Mouse (Mus musculus) lung, embryonic 14.5 days (tissue): ENCODE measurements around the gene Cdk6. TPM values are rescaled to one million over a fixed set of nuclear protein-coding genes. Genes with fewer than 3 reads are reported as not detected.

Experiments used
- ATAC-seq: fragments of 200-750 bp; cut with Nextera tagmentation; 2 replicates; pipeline ENCODE4 v1.8.0; 2017; ENCODE audit warnings: mild to moderate bottlenecking, moderate TSS enrichment, moderate library complexity; ENCODE audit not compliant: insufficient read depth
- DNase-seq: peaks from one replicate; pipeline ENCODE4 v3.0.0-alpha.2; 2015
- H3K27ac ChIP-seq: fragments of 300-500 bp; sonication (generic); 2 replicates; pipeline ENCODE4 v1.5.1; 2014; ENCODE audit warnings: low read depth, mild to moderate bottlenecking, moderate library complexity
- H3K27me3 ChIP-seq: fragments of 300-500 bp; sonication (generic); 2 replicates; pipeline ENCODE4 v1.6.1; 2014; ENCODE audit warnings: low read length, control low read depth; ENCODE audit not compliant: insufficient read depth
- H3K36me3 ChIP-seq: fragments of 300-500 bp; sonication (generic); 2 replicates; pipeline ENCODE4 v1.6.1; 2014; ENCODE audit warnings: control low read depth; ENCODE audit not compliant: insufficient read depth
- H3K4me1 ChIP-seq: fragments of 300-500 bp; sonication (generic); 2 replicates; pipeline ENCODE4 v1.6.1; 2014; ENCODE audit warnings: antibody characterized with exemption, control low read depth; ENCODE audit not compliant: insufficient read depth
- H3K4me2 ChIP-seq: fragments of 300-500 bp; sonication (generic); 2 replicates; pipeline ENCODE4 v1.6.1; 2014; ENCODE audit warnings: mild to moderate bottlenecking
- H3K4me3 ChIP-seq: fragments of 300-500 bp; sonication (generic); 2 replicates; pipeline ENCODE4 v1.5.1; 2014; ENCODE audit warnings: low read depth, low read length
- H3K9ac ChIP-seq: fragments of 300-500 bp; sonication (generic); 2 replicates; pipeline ENCODE4 v1.6.1; 2014
- H3K9me3 ChIP-seq: fragments of 300-500 bp; sonication (generic); 2 replicates; pipeline ENCODE4 v1.6.1; 2016; ENCODE audit warnings: low read depth, low read length, control low read depth
- CTCF ChIP-seq: IDR thresholded peaks from 2 replicates; pipeline ENCODE4 v1.5.1; 2016; ENCODE audit warnings: antibody characterized with exemption, low read depth
- WGBS: fragments of 180-500 bp; shearing (Covaris S2); extraction: QIAGEN DNeasy Blood & Tissue Kit; methylation state at CpG from one replicate; pipeline ENCODE4 v1.1.7; 2014; 5-methylcytosine and 5-hydroxymethylcytosine counted together
- polyA plus RNA-seq: library from polyadenylated mRNA; unstranded; fragments of >200 nt; fragmentation: Nextera tagmentation; extraction: Ambion mirVana; gene quantifications from 2 replicates; pipeline ENCODE4 v1.2.1, GENCODE M21; 2014

The Cdk6 gene
- polyA plus RNA-seq, 1 experiment from 2014 or later, result 57.8 TPM

DNA sequence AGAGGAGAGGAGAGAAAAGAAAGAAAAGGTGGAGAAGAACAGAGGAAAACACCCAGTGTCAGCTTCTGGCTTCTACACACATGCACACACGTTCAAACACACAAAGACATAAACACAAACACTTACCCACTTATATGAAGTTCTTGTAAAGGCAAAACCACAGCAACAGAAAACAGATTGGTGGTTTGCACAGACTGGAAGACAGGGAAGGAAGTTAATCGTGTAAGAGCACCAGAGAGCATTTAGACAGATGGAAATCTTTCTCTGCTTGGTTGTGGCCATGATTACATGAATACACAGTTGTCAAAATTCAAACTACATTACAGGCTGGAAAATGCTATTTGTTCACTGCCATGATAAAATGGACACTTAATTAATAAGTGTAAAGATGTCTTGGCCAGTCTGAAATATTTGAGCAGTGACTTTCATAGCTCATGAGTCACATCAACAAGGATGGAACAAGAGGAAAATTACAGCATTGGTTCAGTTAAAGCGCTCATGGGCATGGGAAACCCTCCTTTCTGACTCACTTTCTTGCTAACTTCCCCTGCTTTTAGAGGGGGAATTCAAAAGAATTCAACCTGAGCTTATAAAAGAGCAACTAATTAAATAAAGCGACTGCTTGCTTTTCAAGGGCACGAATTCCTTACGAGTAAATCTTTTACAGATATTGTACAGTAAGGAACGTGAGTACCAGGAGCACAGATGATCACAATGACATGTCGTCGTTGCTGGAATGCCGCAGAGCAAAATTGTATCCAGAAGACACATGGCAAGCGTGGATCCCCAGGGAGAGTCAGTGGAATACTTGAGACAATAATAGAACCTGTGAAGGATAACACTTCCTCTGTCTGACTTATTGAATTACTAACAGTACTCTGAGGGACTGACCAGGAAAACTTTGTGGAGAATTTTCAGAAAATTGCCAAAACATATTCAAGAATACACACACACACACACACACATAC lies 197.5 kb downstream of the Cdk6 start:
- no peaks in the 10 kb centered on the region for H3K4me1 ChIP-seq
- peak overlapping the region; percentile 73 for H3K27ac ChIP-seq
- no peak overlapping the region for H3K4me2 ChIP-seq
- 52% methylated on average over 11 of the region's 11 CpGs for WGBS
- ATAC-seq (no peak), DNase-seq (peak; percentile 23)
- no peaks in the 10 kb centered on the region for H3K36me3 ChIP-seq
- H3K27me3 ChIP-seq, result no peaks in the 10 kb centered on the region
- H3K9me3 ChIP-seq, result no peaks in the 10 kb centered on the region
- no peak overlapping the region for H3K4me3 ChIP-seq
- TF ChIP-seq CTCF, result no peak
- no peak overlapping the region for H3K9ac ChIP-seq

DNA sequence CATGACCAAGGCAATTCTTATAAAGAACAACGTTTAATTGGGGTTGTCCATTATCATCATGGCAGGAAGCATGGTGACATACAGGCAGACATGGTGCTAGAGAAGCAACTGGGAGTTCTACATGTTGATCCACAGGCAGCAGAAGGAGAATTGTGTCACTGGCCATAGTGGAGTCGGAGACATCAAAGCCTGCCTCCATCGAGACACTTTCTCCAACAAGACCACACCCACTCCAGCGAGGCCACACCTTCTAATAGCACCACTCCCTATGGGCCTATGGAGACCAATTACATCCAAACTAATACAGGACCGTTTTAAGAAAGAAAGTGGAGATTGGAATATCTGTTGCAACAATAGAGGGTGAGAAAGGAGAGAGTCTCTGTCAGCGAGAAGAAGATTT lies 200.6 kb downstream of the Cdk6 start:
- Histone ChIP-seq H3K27me3 (no peaks in the 10 kb centered on the region), H3K27ac (no peak overlapping the region), H3K36me3 (peaks cover 8% of the 10 kb centered on the region; the same call in 1 of the 2 replicates), H3K4me2 (no peak overlapping the region), H3K4me3 (no peak overlapping the region), H3K9ac (no peak overlapping the region), H3K9me3 (no peaks in the 10 kb centered on the region), H3K4me1 (no peaks in the 10 kb centered on the region)
- DNase-seq (no peak), ATAC-seq (no peak)
- TF ChIP-seq CTCF, result no peak
- 72% methylated on average over 6 of the region's 6 CpGs for WGBS

- peak within 1 kb of the TSS; percentile 86 for H3K4me3 ChIP-seq
- H3K27me3 ChIP-seq, result no peaks in the 10 kb centered on the region
- WGBS, result under 1% methylated on average over 80 of the region's 80 CpGs
- TF ChIP-seq CTCF, result peak; percentile 93
- H3K9me3 ChIP-seq, result no peaks in the 10 kb centered on the region
- peak; percentile 97 for ATAC-seq
- DNase-seq, result peak; percentile 97
- peak within 1 kb of the TSS; percentile 67 for H3K4me2 ChIP-seq
- peaks cover 12% of the 10 kb centered on the region; the same call in 1 of the 2 replicates for H3K36me3 ChIP-seq
- no peaks in the 10 kb centered on the region for H3K4me1 ChIP-seq
- H3K9ac ChIP-seq, result peak within 1 kb of the TSS; percentile 91
- peak within 1 kb of the TSS; percentile 92 for H3K27ac ChIP-seq
Measured at GRCm38 (mm10) chr5:3543629-3544479, 202.6 kb downstream of the Cdk6 start, which contains the start of gene Fam133b. Gene Fam133b (plus strand): TSS chr5:3543833.

- Histone ChIP-seq H3K4me2 (peak overlapping the region; percentile 67), H3K27ac (no peak overlapping the region), H3K4me1 (no peaks in the 10 kb centered on the region), H3K4me3 (peak overlapping the region; percentile 86), H3K9me3 (no peaks in the 10 kb centered on the region), H3K36me3 (peaks cover 12% of the 10 kb centered on the region; the same call in 1 of the 2 replicates), H3K27me3 (no peaks in the 10 kb centered on the region), H3K9ac (peak overlapping the region; percentile 91)
- WGBS, result 9% methylated on average over 7 of the region's 7 CpGs
- TF ChIP-seq CTCF, result no peak
- no peak for DNase-seq
- ATAC-seq, result peak; percentile 28; the same call in 1 of the 2 replicates
Measured at GRCm38 (mm10) chr5:3544480-3544769, 203.1 kb downstream of the Cdk6 start.

- Histone ChIP-seq H3K4me1 (no peaks in the 10 kb centered on the region), H3K9ac (no peak overlapping the region), H3K4me3 (no peak overlapping the region), H3K27ac (no peak overlapping the region), H3K9me3 (no peaks in the 10 kb centered on the region), H3K27me3 (no peaks in the 10 kb centered on the region), H3K36me3 (peaks cover 12% of the 10 kb centered on the region; the same call in 1 of the 2 replicates), H3K4me2 (no peak overlapping the region)
- DNase-seq, result no peak
- ATAC-seq, result no peak
- WGBS, result 88% methylated on average over 1 of the region's 1 CpGs
- no peak for TF ChIP-seq CTCF
Measured at GRCm38 (mm10) chr5:3546226-3546625, 204.9 kb downstream of the Cdk6 start.

DNA sequence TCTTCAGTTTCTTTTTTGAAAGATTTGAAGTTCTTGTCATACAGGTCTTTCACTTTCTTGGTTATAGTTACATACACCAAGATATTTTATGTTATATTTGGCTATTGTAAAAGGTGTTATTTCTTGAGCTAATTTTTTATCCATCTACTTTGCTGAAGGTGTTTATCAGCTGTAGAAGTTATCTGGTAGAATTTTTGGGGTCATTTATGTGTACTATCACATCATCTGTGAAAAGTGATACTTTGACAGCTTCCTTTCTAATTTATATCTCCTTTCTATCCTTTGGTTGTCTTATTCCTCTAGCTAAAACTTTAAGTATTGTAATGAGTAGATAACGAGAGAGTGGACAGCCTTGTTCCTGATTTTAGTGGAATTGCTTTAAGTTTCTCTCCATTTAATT lies 210.2 kb downstream of the Cdk6 start:
- 91% methylated on average over 1 of the region's 1 CpGs for WGBS
- DNase-seq, result no peak
- Histone ChIP-seq H3K9ac (no peak overlapping the region), H3K4me3 (no peak overlapping the region), H3K4me1 (no peaks in the 10 kb centered on the region), H3K27ac (no peak overlapping the region), H3K9me3 (no peaks in the 10 kb centered on the region), H3K27me3 (no peaks in the 10 kb centered on the region), H3K36me3 (peaks cover 30% of the 10 kb centered on the region), H3K4me2 (no peak overlapping the region)
- no peak for ATAC-seq
- no peak for TF ChIP-seq CTCF

GRCm38 (mm10) chr5:3554198-3554597 lies 212.9 kb downstream of the Cdk6 start:
- 85% methylated on average over 2 of the region's 2 CpGs for WGBS
- ATAC-seq, result no peak
- peaks cover 40% of the 10 kb centered on the region for H3K36me3 ChIP-seq

More at GRCm38 (mm10) chr5:3554198-3554597, 212.9 kb downstream of the Cdk6 start:
- Histone ChIP-seq H3K4me3 (no peak overlapping the region), H3K9ac (no peak overlapping the region), H3K4me2 (no peak overlapping the region), H3K4me1 (no peaks in the 10 kb centered on the region), H3K27me3 (no peaks in the 10 kb centered on the region), H3K9me3 (no peaks in the 10 kb centered on the region), H3K27ac (no peak overlapping the region)
- no peak for TF ChIP-seq CTCF
- no peak for DNase-seq
